Mouse (Mus musculus): ENCODE measurements around the gene Gps2. TPM values are rescaled to one million over a fixed set of nuclear protein-coding genes. Genes with fewer than 3 reads are reported as not detected.

The Gps2 gene
- polyA plus RNA-seq, 2 experiments: 79.5 to 82.7 TPM

DNA sequence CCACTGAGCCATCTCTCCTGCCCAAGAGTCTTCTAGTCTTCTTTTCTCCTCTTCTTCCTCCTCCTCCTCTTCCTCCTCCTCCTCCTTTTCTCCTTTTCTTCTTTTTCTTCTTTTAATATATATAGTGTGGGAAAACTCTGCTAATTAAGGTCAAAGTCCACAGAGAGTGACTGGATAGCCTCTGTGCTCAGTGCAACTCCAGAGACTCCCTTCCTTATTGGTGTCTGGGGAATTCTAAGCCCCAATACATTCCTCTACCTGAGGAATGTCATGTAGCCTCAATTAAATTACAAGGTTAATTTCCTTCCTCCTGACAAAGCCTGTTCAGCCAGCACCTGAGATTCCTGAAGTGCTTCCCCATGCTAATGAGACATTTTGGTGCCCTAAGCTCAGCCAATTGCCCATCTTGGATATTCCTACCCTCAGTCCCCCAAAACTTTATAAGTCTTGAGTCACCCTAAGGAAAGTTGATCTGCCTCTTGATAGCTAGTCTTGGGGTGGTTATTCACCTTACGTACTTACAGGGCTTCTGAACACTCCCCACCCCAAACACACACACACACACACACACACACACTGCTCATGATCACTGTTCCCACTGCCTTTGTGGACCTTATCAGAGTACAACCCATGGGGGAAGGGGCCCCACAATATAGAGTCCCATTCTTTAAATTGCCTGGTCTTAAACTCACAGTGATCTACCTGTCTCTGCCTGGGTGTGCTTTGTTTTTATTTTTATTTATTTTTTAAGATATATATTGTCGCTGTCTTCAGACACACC, 43.2 kb upstream of the Gps2 start:
- ATAC-seq (ENCODE audit: insufficient read depth): no peak
- H3K4me1 ChIP-seq (replicated peaks; ENCODE audit: control insufficient read depth in 2 of 2, insufficient read depth in 2 of 2, low read length in 1 of 2): peaks cover 19 to 22% of the 10 kb centered on the region in 2 experiments
- WGBS (ENCODE audit: insufficient replicate concordance): 62% methylated on average over 2 of the region's 2 CpGs

DNA sequence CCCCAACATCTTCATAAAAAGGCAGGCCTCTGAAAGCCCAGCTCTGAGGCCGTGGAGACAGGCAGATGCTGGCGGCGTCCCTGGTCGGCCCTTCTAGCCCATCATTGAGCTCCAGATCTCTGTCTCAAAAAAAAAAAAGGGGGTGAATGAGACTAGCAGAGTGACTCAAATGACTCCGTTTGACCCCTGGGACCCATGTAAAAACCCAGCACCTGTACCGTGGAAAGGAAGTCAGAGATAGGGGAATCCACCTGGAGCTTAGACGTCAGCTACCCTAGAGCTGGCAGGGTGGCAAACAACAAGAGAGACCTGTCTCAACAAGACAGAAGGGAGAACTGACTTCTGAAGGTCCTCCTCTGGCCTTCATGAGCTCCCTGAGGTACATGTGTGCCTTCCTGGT, 41.9 kb upstream of the Gps2 start:
- Histone ChIP-seq H3K9ac (replicated peaks) (no peak overlapping the region), H3K4me1 (replicated peaks; ENCODE audit: control insufficient read depth in 2 of 2, insufficient read depth in 2 of 2, low read length in 1 of 2) (peaks cover 32 to 34% of the 10 kb centered on the region in 2 experiments), H3K36me3 (replicated peaks; ENCODE audit: control insufficient read depth, insufficient read depth, low read depth) (no peaks in the 10 kb centered on the region), H3K4me2 (ENCODE audit: low read depth) (no peak overlapping the region), H3K9me3 (ENCODE audit: control insufficient read depth, low read length) (no peaks in the 10 kb centered on the region), H3K27me3 (ENCODE audit: control insufficient read depth, insufficient read depth, low read length) (no peaks in the 10 kb centered on the region), H3K27ac (no peak overlapping the region), H3K4me3 (ENCODE audit: insufficient read depth in 1 of 2, low read depth in 2 of 2, low read length in 2 of 2) (no peak overlapping the region)
- TF ChIP-seq CTCF (IDR thresholded peaks at IDR 0.05; ENCODE audit: low read depth) (no peak), EP300 (IDR thresholded peaks at IDR 0.05; ENCODE audit: low read depth) (no peak)
- WGBS (ENCODE audit: insufficient replicate concordance): 81% methylated on average over 7 of the region's 7 CpGs
- DNase-seq (ENCODE audit: low read depth in 3 of 3, low spot score in 3 of 3) (no peak), ATAC-seq (ENCODE audit: insufficient read depth) (no peak)

More for the DNA sequence above, 43.2 kb upstream of the Gps2 start:
- Histone ChIP-seq H3K27ac (no peak overlapping the region), H3K4me3 (ENCODE audit: insufficient read depth in 1 of 2, low read depth in 2 of 2, low read length in 2 of 2) (no peak overlapping the region), H3K9ac (replicated peaks) (no peak overlapping the region; the same call in 1 of the 2 replicates), H3K36me3 (replicated peaks; ENCODE audit: control insufficient read depth, insufficient read depth, low read depth) (no peaks in the 10 kb centered on the region), H3K27me3 (ENCODE audit: control insufficient read depth, insufficient read depth, low read length) (no peaks in the 10 kb centered on the region), H3K4me2 (ENCODE audit: low read depth) (no peak overlapping the region), H3K9me3 (ENCODE audit: control insufficient read depth, low read length) (no peaks in the 10 kb centered on the region)
- TF ChIP-seq EP300 (IDR thresholded peaks at IDR 0.05; ENCODE audit: low read depth): no peak
- TF ChIP-seq CTCF (IDR thresholded peaks at IDR 0.05; ENCODE audit: low read depth): no peak
- DNase-seq (ENCODE audit: low read depth in 3 of 3, low spot score in 3 of 3): no peak

DNA sequence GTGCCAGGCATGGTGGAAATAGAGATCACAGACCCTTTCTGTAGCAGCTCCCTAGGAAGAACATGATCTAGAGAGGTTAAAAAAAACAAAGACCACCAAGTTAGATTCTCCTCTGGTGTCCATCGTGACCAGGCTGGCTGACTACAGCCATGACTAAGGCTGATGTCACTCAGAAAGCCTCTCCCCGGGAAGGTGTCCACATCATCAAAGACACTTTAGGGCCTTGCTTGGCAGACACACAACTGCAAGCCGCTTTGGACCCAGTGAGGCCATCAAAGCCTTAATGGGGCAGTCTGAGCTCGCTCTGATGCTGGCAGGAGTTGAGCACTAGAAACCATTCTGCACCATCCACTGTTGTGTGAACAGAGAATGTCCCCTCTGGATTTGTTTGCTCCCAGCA, 41.2 kb upstream of the Gps2 start:
- WGBS (ENCODE audit: insufficient replicate concordance): 73% methylated on average over 4 of the region's 4 CpGs
- H3K27me3 ChIP-seq (ENCODE audit: control insufficient read depth, insufficient read depth, low read length): no peaks in the 10 kb centered on the region
- DNase-seq (ENCODE audit: low read depth in 3 of 3, low spot score in 3 of 3): no peak

DNA sequence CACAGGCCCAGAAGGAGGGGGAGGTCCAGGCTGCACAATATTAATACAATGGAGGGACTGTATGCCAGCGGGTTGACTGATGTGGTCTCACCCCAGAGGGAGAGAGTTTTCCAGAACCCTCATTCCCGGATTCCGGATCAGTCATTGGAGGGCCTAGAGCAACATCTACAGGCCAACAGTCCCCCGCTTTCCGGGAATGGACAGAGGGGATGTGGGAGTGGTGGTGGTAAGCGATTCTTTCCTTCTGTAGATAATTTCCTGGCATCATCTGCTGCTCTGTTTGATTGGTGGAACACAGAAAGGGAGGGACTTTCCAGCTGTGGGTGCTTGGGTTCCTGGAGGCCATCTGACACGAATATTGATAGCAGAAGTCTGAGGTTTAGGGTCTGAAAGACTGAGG, 37.5 kb upstream of the Gps2 start:
- TF ChIP-seq CTCF (IDR thresholded peaks at IDR 0.05; ENCODE audit: low read depth) (no peak), EP300 (IDR thresholded peaks at IDR 0.05; ENCODE audit: low read depth) (no peak)
- H3K9ac ChIP-seq (replicated peaks): no peak overlapping the region

More for the DNA sequence above, 41.2 kb upstream of the Gps2 start:
- Histone ChIP-seq H3K27ac (no peak overlapping the region), H3K4me2 (ENCODE audit: low read depth) (no peak overlapping the region), H3K9me3 (ENCODE audit: control insufficient read depth, low read length) (no peaks in the 10 kb centered on the region), H3K36me3 (replicated peaks; ENCODE audit: control insufficient read depth, insufficient read depth, low read depth) (no peaks in the 10 kb centered on the region), H3K4me1 (replicated peaks; ENCODE audit: control insufficient read depth in 2 of 2, insufficient read depth in 2 of 2, low read length in 1 of 2) (peaks cover 28 to 32% of the 10 kb centered on the region in 2 experiments), H3K4me3 (ENCODE audit: insufficient read depth in 1 of 2, low read depth in 2 of 2, low read length in 2 of 2) (no peak overlapping the region), H3K9ac (replicated peaks) (no peak overlapping the region)
- TF ChIP-seq EP300 (IDR thresholded peaks at IDR 0.05; ENCODE audit: low read depth) (no peak), CTCF (IDR thresholded peaks at IDR 0.05; ENCODE audit: low read depth) (no peak)
- no peak for ATAC-seq (ENCODE audit: insufficient read depth)

DNA sequence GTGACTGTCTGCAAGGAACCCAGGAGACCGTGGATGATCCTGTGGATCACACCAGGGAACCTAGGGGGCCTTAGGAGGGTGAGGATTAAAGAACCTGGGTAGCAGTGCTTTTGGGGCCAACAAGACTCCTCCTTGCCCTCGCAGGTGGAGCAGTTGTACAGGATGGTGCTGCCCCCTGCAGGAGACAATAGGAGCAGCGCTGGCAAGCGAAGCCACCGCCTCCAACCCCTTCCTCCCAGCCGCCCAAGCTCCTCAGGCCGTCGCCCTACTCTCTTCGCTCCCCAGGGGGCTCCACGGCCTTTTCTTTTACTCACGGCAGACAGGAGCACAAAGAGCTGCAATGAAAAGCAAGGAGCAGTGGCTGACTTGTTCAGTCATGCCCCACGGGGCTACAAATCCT, 36.8 kb upstream of the Gps2 start:
- TF ChIP-seq CTCF (IDR thresholded peaks at IDR 0.05; ENCODE audit: low read depth): peak; percentile 98
- no peak for TF ChIP-seq EP300 (IDR thresholded peaks at IDR 0.05; ENCODE audit: low read depth)
- DNase-seq (ENCODE audit: low read depth in 3 of 3, low spot score in 3 of 3): peak in 2 of 3 experiments; percentile 74 to 79
- Histone ChIP-seq H3K9me3 (ENCODE audit: control insufficient read depth, low read length) (no peaks in the 10 kb centered on the region), H3K36me3 (replicated peaks; ENCODE audit: control insufficient read depth, insufficient read depth, low read depth) (no peaks in the 10 kb centered on the region), H3K27me3 (ENCODE audit: control insufficient read depth, insufficient read depth, low read length) (no peaks in the 10 kb centered on the region), H3K4me1 (replicated peaks; ENCODE audit: control insufficient read depth in 2 of 2, insufficient read depth in 2 of 2, low read length in 1 of 2) (peaks cover 43 to 55% of the 10 kb centered on the region in 2 experiments), H3K4me3 (ENCODE audit: insufficient read depth in 1 of 2, low read depth in 2 of 2, low read length in 2 of 2) (no peak overlapping the region), H3K4me2 (ENCODE audit: low read depth) (peak overlapping the region; percentile 51), H3K9ac (replicated peaks) (0 out of 2 replicates have a peak overlapping the region, but pooled peaks have one; percentile 5), H3K27ac (no peak overlapping the region)
- WGBS (ENCODE audit: insufficient replicate concordance): 3% methylated on average over 12 of the region's 12 CpGs
- ATAC-seq (ENCODE audit: insufficient read depth): peak; percentile 30; the same call in 1 of the 2 replicates

More for the DNA sequence above, 37.5 kb upstream of the Gps2 start:
- no peaks in the 10 kb centered on the region for H3K36me3 ChIP-seq (replicated peaks; ENCODE audit: control insufficient read depth, insufficient read depth, low read depth)
- WGBS (ENCODE audit: insufficient replicate concordance): 34% methylated on average over 7 of the region's 7 CpGs
- no peak overlapping the region for H3K4me3 ChIP-seq (ENCODE audit: insufficient read depth in 1 of 2, low read depth in 2 of 2, low read length in 2 of 2)
- DNase-seq (ENCODE audit: low read depth in 3 of 3, low spot score in 3 of 3) (no peak), ATAC-seq (ENCODE audit: insufficient read depth) (no peak)
- no peak overlapping the region for H3K4me2 ChIP-seq (ENCODE audit: low read depth)
- no peaks in the 10 kb centered on the region for H3K27me3 ChIP-seq (ENCODE audit: control insufficient read depth, insufficient read depth, low read length)
- H3K4me1 ChIP-seq (replicated peaks; ENCODE audit: control insufficient read depth in 2 of 2, insufficient read depth in 2 of 2, low read length in 1 of 2): peaks cover 43 to 51% of the 10 kb centered on the region in 2 experiments
- H3K27ac ChIP-seq: peak overlapping the region; percentile 21
- H3K9me3 ChIP-seq (ENCODE audit: control insufficient read depth, low read length): no peaks in the 10 kb centered on the region
